Mouse (Mus musculus) cortical plate, adult 2 months (tissue): Measurements from ENCODE around the gene Gse1.

Experiments used
- CTCF ChIP-seq: fragments of 200-500 bp; IDR thresholded peaks from 2 replicates; pipeline ENCODE4 v1.5.1; 2011; ENCODE audit warnings: mild to moderate bottlenecking, control low read depth, low read length; ENCODE audit not compliant: insufficient read depth; ENCODE audit errors: extremely low read depth
- POLR2A ChIP-seq: fragments of 200-500 bp; IDR thresholded peaks from 2 replicates; pipeline ENCODE4 v1.6.1; 2011; ENCODE audit warnings: mild to moderate bottlenecking, low read length, control low read depth; ENCODE audit not compliant: insufficient read depth; ENCODE audit errors: extremely low read depth

DNA sequence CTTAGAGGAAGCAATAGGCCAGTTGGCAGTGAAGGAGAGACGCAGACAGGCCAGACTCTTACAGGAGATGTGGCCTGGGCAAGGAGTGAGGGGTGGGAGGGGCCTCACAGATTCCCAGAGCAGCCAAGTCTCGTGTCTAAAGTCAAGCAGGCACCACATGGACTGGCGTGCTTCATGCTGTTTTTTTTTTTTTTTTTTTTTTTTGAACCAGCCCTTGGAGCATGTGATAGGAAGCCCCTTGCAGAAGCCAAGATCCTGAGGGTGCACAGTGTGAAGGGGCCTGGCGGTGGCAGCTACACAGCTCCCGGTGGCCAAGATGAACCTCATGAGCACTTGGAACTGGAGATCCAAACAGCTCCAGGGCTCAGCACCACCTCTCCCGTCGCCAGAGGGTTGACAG, 19.8 kb downstream of the Gse1 start:
- no peak for TF ChIP-seq POLR2A
- no peak for TF ChIP-seq CTCF
